Mouse (Mus musculus): ENCODE results near the gene Lrfn3.

DNA sequence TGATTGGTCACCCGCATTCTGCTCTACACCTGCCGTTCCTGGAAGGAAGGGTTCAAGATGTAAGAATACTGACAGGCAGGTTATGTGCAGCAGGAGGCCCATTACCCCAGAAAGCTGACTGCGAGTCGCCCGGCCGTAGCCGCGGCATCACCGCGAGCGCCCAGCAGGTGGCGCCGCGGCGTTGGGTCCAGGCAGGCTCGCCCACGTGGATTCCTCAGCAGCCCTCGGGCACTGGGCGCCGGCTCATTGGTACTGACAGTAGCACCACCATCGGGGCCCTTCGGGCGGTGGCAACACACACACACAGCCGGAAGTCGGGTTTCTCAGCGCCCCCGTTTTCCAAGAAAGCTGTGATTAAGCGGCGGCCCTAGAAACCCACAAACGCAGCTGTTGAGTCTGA is 14.7 kb downstream of the Lrfn3 start:
- TF ChIP-seq CTCF (IDR thresholded peaks at IDR 0.05; ENCODE audit: control insufficient read depth, insufficient read depth, insufficient read length), result peak; percentile 90
- no peak for TF ChIP-seq MAX (IDR thresholded peaks at IDR 0.05)
- no peak for TF ChIP-seq USF1 (IDR thresholded peaks at IDR 0.05; ENCODE audit: low read depth)
- TF ChIP-seq CEBPB (IDR thresholded peaks at IDR 0.05; ENCODE audit: low read depth), result no peak
- TF ChIP-seq FOSL1 (IDR thresholded peaks at IDR 0.05; ENCODE audit: insufficient read depth, low read length, poor library complexity, severe bottlenecking), result no peak
- TF ChIP-seq MYOD1 (IDR thresholded peaks at IDR 0.05; ENCODE audit: control insufficient read depth, insufficient read length, low read depth), result no peak
